Mouse (Mus musculus) right cerebral cortex, postnatal 10 days (tissue): ENCODE data around the gene Hoxb4.

Source experiments
- DNase-seq, 2 experiments: peaks; one replicate each; pipeline ENCODE4 v3.0.0; 2021; ENCODE audit warnings: low spot score in 2 of 2

The Hoxb4 gene

DNA sequence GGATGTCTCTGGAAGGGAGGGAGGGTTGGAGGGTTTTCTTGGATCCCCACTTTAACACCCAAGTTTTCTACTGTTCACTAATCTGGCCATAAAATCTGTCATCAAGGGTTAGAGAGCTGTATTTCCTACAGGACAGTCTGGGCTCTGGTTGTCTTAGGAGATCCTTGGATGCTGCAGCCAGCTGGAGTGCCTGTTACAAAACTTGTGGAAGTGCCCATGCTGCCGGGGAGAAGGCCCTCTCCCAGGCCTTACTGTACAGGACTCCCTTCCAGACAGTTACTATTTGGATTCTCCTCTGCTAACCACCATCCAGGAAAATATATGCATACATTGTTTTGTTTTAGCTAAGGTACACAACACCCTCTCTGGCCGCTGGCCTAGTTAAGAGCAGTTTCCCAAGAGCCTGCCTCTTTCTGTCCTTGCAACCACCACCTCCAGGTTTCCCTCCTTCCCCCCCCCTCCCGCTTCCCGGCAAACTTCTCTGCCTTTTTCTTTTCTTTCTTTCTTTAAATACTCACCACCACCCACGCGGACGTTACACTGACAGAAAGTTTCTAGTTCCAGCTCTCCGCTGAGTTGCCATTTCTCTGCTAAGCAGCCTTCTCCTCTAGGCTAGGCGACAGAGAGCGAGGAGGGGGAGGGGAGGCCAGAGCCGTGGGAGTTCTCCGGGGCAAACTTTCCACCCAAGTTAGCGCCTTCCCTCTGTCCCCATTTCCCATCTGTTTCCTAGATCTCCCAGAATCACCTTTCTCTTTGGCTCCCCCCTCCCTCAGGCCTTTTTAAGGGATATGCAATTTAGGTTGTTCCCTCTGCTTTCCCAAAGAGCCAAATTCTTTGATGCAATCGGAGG lies 31.6 kb downstream of the Hoxb4 start:
- DNase-seq: no peak

GRCm38 (mm10) chr11:96350341-96350624 lies 32.2 kb downstream of the Hoxb4 start, which contains the start of gene Hoxb2:
TSS of gene Hoxb2 (plus strand) at chr11:96350525.
- DNase-seq: no peak

- no peak for DNase-seq
Measured at GRCm38 (mm10) chr11:96350791-96351190, 32.7 kb downstream of the Hoxb4 start.

DNA sequence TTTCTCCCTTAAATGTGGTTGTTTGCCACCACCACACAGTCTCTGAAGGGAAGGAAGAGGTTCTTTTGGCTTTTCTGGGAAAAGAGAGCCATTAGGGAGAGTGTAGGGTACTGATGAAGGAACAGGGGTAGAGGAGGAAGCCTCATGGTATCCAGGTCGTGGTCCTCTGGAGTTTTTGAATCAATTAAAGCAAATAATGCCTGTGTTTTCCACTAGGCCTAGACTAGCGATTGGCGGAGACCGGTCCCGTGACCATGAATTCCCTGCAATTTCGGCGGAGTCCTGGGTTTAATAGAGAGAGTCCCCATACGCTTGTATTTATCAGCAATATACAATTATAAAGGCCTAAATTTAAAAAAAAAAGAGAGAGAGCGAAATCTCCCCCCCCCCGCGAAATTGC lies 33.2 kb downstream of the Hoxb4 start:
- DNase-seq: no peak

GRCm38 (mm10) chr11:96351831-96352230 lies 33.8 kb downstream of the Hoxb4 start:
- DNase-seq: no peak

DNA sequence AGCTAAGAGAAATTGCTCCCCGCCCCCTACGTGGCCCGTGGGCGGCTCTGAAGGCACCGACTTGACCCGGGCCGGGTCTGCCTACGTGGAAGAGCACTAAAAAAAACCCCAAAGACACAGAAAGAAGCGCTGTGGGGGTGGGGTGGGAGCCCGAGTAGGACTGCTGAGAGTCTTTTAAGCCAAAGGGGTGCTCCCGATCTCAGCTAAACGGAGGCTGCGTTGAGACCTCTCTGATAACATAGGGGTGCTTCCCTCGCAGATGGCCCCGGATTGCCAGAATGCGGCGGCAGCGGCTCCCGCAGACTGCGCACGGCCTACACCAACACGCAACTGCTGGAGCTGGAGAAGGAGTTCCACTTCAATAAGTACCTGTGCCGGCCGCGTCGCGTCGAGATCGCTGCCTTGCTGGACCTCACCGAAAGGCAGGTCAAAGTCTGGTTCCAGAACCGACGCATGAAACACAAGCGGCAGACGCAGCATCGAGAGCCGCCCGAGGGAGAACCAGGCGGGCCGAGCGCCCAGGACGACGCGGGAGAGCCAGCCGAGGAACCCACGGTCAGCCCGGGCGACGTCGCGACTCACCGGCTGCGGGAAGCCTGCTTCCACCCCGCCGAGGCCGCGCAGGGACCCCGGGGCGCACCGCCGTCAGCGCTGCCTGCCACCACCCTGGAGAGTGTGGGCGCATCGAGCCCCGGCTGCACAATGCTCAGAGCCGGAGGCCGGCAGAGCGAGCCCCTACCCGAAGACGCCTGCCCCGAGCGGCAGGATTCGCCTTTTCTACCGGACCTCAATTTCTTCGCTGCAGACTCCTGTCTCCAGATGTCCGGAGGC lies 34.8 kb downstream of the Hoxb4 start:
- DNase-seq: no peak

GRCm38 (mm10) chr11:96353522-96353841 lies 35.4 kb downstream of the Hoxb4 start:
- no peak for DNase-seq

DNA sequence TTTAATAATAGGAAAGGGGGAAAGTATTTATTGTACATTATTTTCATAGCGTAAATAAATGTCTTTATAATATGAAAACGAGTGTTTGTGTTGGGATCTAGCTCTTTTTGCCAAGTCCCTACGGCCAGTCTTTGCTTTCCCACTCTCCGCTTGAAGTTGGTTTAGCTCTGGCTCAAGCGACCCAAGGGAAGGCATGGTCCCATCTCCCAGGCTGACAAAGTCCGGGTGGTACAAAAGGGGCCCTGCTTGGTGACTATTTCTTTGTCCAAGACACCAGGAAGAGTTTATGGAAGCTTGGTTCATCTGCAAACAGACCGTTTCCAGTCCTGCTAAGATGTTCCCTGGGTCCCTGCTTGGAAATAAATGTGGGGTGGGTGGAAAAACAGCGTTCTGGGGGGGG lies 35.9 kb downstream of the Hoxb4 start:
- no peak for DNase-seq

GRCm38 (mm10) chr11:96354376-96354775 lies 36.3 kb downstream of the Hoxb4 start:
- no peak for DNase-seq

GRCm38 (mm10) chr11:96354801-96355311 lies 36.8 kb downstream of the Hoxb4 start:
- no peak for DNase-seq

GRCm38 (mm10) chr11:96363807-96364206 lies 45.7 kb downstream of the Hoxb4 start:
- no peak for DNase-seq

DNA sequence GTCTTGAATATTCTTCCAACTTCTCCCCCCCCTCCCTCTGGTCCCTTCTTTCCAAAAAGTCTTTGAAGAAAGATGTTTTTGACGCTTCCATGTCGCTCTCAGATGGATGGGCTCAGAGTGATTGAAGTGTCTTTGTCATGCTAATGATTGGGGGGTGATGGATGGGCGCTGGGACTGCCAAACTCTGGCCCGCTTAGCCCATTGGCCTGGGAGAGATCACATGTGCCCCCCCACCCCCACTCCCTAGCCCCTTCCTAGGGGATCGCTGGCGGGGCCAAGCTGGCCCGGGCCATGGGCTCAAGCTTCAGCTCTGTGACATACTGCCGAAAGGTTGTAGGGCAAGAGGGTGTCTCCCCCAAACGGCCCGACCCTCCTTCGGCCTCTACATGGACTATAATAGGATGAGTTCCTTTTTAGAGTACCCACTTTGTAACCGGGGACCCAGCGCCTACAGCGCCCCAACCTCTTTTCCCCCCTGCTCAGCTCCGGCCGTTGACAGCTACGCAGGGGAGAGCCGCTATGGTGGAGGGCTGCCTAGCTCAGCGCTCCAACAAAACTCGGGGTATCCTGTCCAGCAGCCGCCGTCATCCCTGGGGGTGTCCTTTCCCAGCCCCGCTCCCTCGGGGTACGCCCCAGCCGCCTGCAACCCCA lies 47.5 kb downstream of the Hoxb4 start, which contains the start of gene Hoxb1:
Gene Hoxb1, plus strand, starts transcription at position 312 of the 651 bp plus-strand sequence.
- no peak for DNase-seq

DNA sequence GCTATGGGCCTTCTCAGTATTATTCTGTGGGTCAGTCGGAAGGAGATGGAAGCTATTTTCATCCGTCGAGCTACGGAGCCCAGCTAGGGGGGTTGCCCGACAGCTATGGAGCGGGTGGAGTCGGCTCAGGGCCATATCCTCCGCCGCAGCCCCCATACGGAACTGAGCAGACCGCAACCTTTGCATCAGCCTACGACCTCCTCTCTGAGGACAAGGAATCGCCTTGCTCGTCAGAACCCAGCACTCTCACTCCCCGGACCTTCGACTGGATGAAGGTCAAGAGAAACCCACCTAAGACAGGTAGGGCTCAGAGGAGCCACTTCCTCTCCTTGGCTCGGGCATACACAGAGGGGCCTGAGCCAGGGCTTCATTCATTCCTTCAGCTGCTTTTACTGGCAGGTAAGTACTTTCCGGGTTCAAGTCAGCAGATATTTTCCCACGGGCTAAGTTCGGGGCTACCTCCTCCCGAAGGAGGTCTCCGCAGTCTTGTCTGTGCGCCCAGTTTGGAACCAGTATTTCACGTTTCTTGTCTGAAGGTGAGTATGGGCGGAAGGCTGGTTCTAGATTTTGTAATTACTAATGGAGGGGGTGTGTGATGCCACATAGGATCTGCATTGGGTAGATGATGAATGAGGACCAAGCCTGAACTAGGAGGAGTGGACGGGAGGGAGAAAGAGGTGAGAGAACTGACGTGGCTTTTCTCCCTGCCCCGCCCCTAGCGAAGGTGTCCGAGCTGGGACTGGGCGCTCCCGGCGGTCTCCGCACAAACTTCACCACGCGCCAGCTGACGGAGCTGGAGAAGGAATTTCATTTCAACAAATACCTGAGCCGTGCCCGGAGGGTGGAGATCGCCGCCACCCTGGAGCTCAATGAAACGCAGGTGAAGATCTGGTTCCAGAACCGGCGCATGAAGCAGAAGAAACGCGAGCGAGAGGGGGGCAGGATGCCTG lies 48.3 kb downstream of the Hoxb4 start:
- DNase-seq: no peak

DNA sequence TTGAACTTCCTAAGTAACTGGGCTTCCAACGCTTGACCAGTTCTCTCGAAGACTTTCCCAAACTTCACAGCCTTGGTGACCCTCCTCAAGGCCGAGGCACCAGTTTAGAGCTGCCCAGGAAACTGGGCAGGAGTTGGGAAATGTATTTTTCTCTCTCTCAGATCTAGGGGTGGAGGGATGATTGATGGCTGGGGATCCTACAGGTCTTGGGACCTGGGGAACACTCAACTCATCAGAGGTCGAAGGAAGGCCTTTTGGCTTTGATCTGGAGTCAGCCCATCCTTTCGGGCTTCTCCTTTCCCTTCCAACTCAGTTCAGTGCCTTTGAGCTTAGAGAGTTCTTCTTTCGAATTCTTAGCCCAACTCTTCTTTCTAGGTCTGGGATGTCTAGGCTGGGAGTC lies 49.1 kb downstream of the Hoxb4 start:
- no peak for DNase-seq

DNA sequence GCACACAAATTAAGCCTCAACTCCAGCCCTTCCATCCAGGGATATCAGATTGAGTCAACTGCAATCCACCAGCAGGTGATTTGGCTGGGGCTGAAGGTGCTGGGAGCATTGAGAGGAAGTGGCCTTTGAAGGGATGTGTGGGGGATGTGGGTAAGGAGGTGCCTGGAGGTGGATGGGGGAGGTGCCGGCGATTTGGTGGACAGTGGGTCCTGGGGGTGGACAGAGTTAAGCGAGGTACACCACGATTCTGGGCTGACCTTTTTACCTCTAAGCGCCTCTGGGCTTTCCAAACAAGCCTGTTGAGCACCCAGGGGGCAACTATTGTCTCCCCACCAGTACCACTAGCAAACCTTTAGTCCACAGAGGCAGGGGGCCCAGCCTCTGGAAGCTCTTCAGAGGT lies 50.6 kb downstream of the Hoxb4 start:
- DNase-seq: no peak

GRCm38 (mm10) chr11:96369140-96369539 lies 51.1 kb downstream of the Hoxb4 start:
- no peak for DNase-seq
